Mouse (Mus musculus): Measurements from ENCODE around the gene Lysmd1. TPM values are rescaled to one million over a fixed set of nuclear protein-coding genes. Genes with fewer than 3 reads are reported as not detected.

Lysmd1 gene
- polyA plus RNA-seq, 1 experiment, result 21.4 TPM

- TF ChIP-seq POLR2A (IDR thresholded peaks at IDR 0.05; ENCODE audit: extremely low read depth, insufficient read depth, low read length) (no peak), CTCF (IDR thresholded peaks at IDR 0.05; ENCODE audit: extremely low read depth, insufficient read depth, low read length) (no peak)
Measured at GRCm38 (mm10) chr3:95169996-95170395, 36.1 kb downstream of the Lysmd1 start.

GRCm38 (mm10) chr3:95171105-95171504, 37.2 kb downstream of the Lysmd1 start:
- TF ChIP-seq POLR2A (IDR thresholded peaks at IDR 0.05; ENCODE audit: extremely low read depth, insufficient read depth, low read length), result no peak
- TF ChIP-seq CTCF (IDR thresholded peaks at IDR 0.05; ENCODE audit: extremely low read depth, insufficient read depth, low read length), result no peak
- no peak overlapping the region for H3K27ac ChIP-seq (ENCODE audit: insufficient read depth, low read length)
- no peak overlapping the region for H3K4me3 ChIP-seq (ENCODE audit: insufficient read depth, low read length)
- H3K4me1 ChIP-seq (ENCODE audit: control insufficient read depth, insufficient read depth, low read length), result no peaks in the 10 kb centered on the region

More at GRCm38 (mm10) chr3:95169996-95170395, 36.1 kb downstream of the Lysmd1 start:
- no peak overlapping the region for H3K4me3 ChIP-seq (ENCODE audit: insufficient read depth, low read length)
- H3K4me1 ChIP-seq (ENCODE audit: control insufficient read depth, insufficient read depth, low read length), result no peaks in the 10 kb centered on the region
- no peak overlapping the region for H3K27ac ChIP-seq (ENCODE audit: insufficient read depth, low read length)

- Histone ChIP-seq H3K27ac (ENCODE audit: insufficient read depth, low read length) (no peak overlapping the region), H3K4me1 (ENCODE audit: control insufficient read depth, insufficient read depth, low read length) (no peaks in the 10 kb centered on the region), H3K4me3 (ENCODE audit: insufficient read depth, low read length) (no peak overlapping the region)
- TF ChIP-seq CTCF (IDR thresholded peaks at IDR 0.05; ENCODE audit: extremely low read depth, insufficient read depth, low read length) (no peak), POLR2A (IDR thresholded peaks at IDR 0.05; ENCODE audit: extremely low read depth, insufficient read depth, low read length) (no peak)
Measured at GRCm38 (mm10) chr3:95172526-95173255, 38.8 kb downstream of the Lysmd1 start.

- no peaks in the 10 kb centered on the region for H3K4me1 ChIP-seq (ENCODE audit: control insufficient read depth, insufficient read depth, low read length)
- H3K27ac ChIP-seq (ENCODE audit: insufficient read depth, low read length), result no peak overlapping the region
- no peak for TF ChIP-seq CTCF (IDR thresholded peaks at IDR 0.05; ENCODE audit: extremely low read depth, insufficient read depth, low read length)
- no peak for TF ChIP-seq POLR2A (IDR thresholded peaks at IDR 0.05; ENCODE audit: extremely low read depth, insufficient read depth, low read length)
- H3K4me3 ChIP-seq (ENCODE audit: insufficient read depth, low read length), result no peak overlapping the region
Measured at GRCm38 (mm10) chr3:95173256-95173949, 39.5 kb downstream of the Lysmd1 start.

- H3K27ac ChIP-seq (ENCODE audit: insufficient read depth, low read length), result no peak overlapping the region
- no peak overlapping the region for H3K4me3 ChIP-seq (ENCODE audit: insufficient read depth, low read length)
- TF ChIP-seq CTCF (IDR thresholded peaks at IDR 0.05; ENCODE audit: extremely low read depth, insufficient read depth, low read length) (peak; percentile 68), POLR2A (IDR thresholded peaks at IDR 0.05; ENCODE audit: extremely low read depth, insufficient read depth, low read length) (no peak)
- no peaks in the 10 kb centered on the region for H3K4me1 ChIP-seq (ENCODE audit: control insufficient read depth, insufficient read depth, low read length)
Measured at GRCm38 (mm10) chr3:95174011-95174592, 40.2 kb downstream of the Lysmd1 start.

- no peak overlapping the region for H3K4me3 ChIP-seq (ENCODE audit: insufficient read depth, low read length)
- H3K27ac ChIP-seq (ENCODE audit: insufficient read depth, low read length), result no peak overlapping the region
- TF ChIP-seq POLR2A (IDR thresholded peaks at IDR 0.05; ENCODE audit: extremely low read depth, insufficient read depth, low read length), result no peak
- no peak for TF ChIP-seq CTCF (IDR thresholded peaks at IDR 0.05; ENCODE audit: extremely low read depth, insufficient read depth, low read length)
- H3K4me1 ChIP-seq (ENCODE audit: control insufficient read depth, insufficient read depth, low read length), result no peaks in the 10 kb centered on the region
Measured at GRCm38 (mm10) chr3:95176500-95176899, 42.6 kb downstream of the Lysmd1 start.

- H3K27ac ChIP-seq (ENCODE audit: insufficient read depth, low read length), result no peak overlapping the region
- no peaks in the 10 kb centered on the region for H3K4me1 ChIP-seq (ENCODE audit: control insufficient read depth, insufficient read depth, low read length)
- no peak overlapping the region for H3K4me3 ChIP-seq (ENCODE audit: insufficient read depth, low read length)
- TF ChIP-seq POLR2A (IDR thresholded peaks at IDR 0.05; ENCODE audit: extremely low read depth, insufficient read depth, low read length), result no peak
- TF ChIP-seq CTCF (IDR thresholded peaks at IDR 0.05; ENCODE audit: extremely low read depth, insufficient read depth, low read length), result no peak
Measured at GRCm38 (mm10) chr3:95177583-95177982, 43.7 kb downstream of the Lysmd1 start.

- Histone ChIP-seq H3K27ac (ENCODE audit: insufficient read depth, low read length) (no peak overlapping the region), H3K4me3 (ENCODE audit: insufficient read depth, low read length) (no peak overlapping the region), H3K4me1 (ENCODE audit: control insufficient read depth, insufficient read depth, low read length) (no peaks in the 10 kb centered on the region)
- TF ChIP-seq POLR2A (IDR thresholded peaks at IDR 0.05; ENCODE audit: extremely low read depth, insufficient read depth, low read length) (no peak), CTCF (IDR thresholded peaks at IDR 0.05; ENCODE audit: extremely low read depth, insufficient read depth, low read length) (no peak)
Measured at GRCm38 (mm10) chr3:95178948-95179347, 45.1 kb downstream of the Lysmd1 start.

- H3K27ac ChIP-seq (ENCODE audit: insufficient read depth, low read length), result no peak overlapping the region
- H3K4me1 ChIP-seq (ENCODE audit: control insufficient read depth, insufficient read depth, low read length), result no peaks in the 10 kb centered on the region
- H3K4me3 ChIP-seq (ENCODE audit: insufficient read depth, low read length), result no peak overlapping the region
- no peak for TF ChIP-seq CTCF (IDR thresholded peaks at IDR 0.05; ENCODE audit: extremely low read depth, insufficient read depth, low read length)
- no peak for TF ChIP-seq POLR2A (IDR thresholded peaks at IDR 0.05; ENCODE audit: extremely low read depth, insufficient read depth, low read length)
Measured at GRCm38 (mm10) chr3:95179890-95180289, 46.0 kb downstream of the Lysmd1 start.

All from cortical plate, adult 2 months (tissue).